In the genomic region with DNA sequence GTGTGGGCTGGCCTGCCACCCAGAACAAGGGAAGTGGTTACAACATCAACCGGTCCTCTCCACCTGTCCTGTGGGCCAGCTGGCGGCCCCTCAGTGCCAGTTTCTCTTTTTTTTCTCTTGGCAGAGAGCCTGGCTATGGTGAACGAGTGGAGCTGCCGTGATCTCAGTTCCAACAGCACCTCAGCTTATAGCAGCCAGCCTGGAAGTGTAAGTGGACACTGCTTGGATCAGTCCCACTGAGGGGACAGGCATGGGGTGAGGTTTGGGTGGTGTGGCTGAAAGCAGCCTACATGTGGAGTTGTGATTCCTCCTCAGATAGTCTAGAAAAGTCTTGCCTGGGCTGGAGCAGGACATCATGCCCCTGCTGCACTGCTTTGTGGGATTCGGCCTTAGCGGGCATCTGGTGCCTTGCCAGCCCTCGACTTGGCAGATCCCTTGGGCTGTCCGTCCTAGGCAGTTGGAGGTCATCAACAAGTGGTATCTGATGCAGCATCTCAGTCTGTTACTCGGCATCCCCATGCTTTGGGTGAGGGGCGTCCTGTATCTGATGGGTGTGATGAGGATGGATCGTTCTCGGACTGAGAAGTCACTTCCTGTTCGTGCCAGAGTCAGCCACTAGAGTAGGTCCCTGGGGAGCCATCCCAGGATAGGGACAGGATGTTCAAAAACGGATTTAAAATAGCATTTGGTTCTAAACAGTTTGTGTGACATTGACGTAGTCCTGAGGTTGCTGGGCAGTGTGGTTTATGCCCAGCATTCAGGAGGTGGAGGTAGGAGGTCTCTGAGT, we compare ENCODE assay signal across 12 mouse cellular contexts. TPM values are rescaled to one million over a fixed set of nuclear protein-coding genes. Genes with fewer than 3 reads are reported as not detected.
DNase-seq lines count a peak whose midpoint lies in the region; ATAC-seq and TF ChIP-seq lines count a peak whose summit lies in the region.
"Had no signal": no experiment of that assay in that cellular context is flagged by ENCODE, and none has a peak within 500 bp of the region (broad histone marks: within the 10 kb centered on the region; RNA-seq: fewer than 3 reads in every experiment).

No protein-coding gene starts in this region.

- intact Hi-C loops in heart, adult 2 months (cut with DNase I) = no loop called here

- H3K27me3 ChIP-seq in heart, adult 2 months (ENCODE audit: control insufficient read depth, insufficient read depth, low read length) = no peaks in the 10 kb centered on the region
- no peaks in the 10 kb centered on the region for H3K27me3 ChIP-seq in heart, embryonic 12.5 days (replicated peaks)
- H3K27me3 ChIP-seq in embryonic facial prominence, embryonic 10.5 days (replicated peaks; ENCODE audit: low read depth, poor library complexity, severe bottlenecking) = no peaks in the 10 kb centered on the region
- no peaks in the 10 kb centered on the region for H3K27me3 ChIP-seq in intestine, postnatal 0 days (replicated peaks; ENCODE audit: control insufficient read depth, insufficient read depth, low read length)
- H3K27me3 ChIP-seq: liver, embryonic 12.5 days had no signal

- WGBS in heart, adult 2 months = 41% methylated on average over 15 of the region's 15 CpGs
- WGBS in heart, embryonic 12.5 days = 79% methylated on average over 15 of the region's 15 CpGs
- WGBS in embryonic facial prominence, embryonic 10.5 days = 89% methylated on average over 15 of the region's 15 CpGs
- 84% methylated on average over 15 of the region's 15 CpGs for WGBS in intestine, postnatal 0 days

- no peak overlapping the region for H3K4me2 ChIP-seq in heart, embryonic 12.5 days
- H3K4me2 ChIP-seq in intestine, postnatal 0 days (replicated peaks; ENCODE audit: low read depth) = no peak overlapping the region
- H3K4me2 ChIP-seq: liver, embryonic 12.5 days had no signal

- TF ChIP-seq POLR2A in heart, adult 2 months (IDR thresholded peaks at IDR 0.05; ENCODE audit: insufficient read depth, low read depth, low read length) = no peak

- no peak overlapping the region for H3K9ac ChIP-seq in heart, adult 2 months (ENCODE audit: low read depth, low read length)
- H3K9ac ChIP-seq in heart, embryonic 12.5 days = no peak overlapping the region
- no peak overlapping the region for H3K9ac ChIP-seq in intestine, postnatal 0 days (ENCODE audit: low read depth, low read length)
- H3K9ac ChIP-seq: liver, embryonic 12.5 days had no signal

- no peak for ATAC-seq in heart, embryonic 12.5 days (ENCODE audit: insufficient number of reproducible peaks, low FRiP score)
- ATAC-seq in intestine, postnatal 0 days = no peak
- ATAC-seq: forebrain, embryonic 16.5 days; liver, embryonic 12.5 days; midbrain, embryonic 16.5 days had no signal

- peak; percentile 18 for TF ChIP-seq CTCF in heart, adult 2 months (IDR thresholded peaks at IDR 0.05)
- no peak for TF ChIP-seq CTCF in intestine, postnatal 0 days (IDR thresholded peaks at IDR 0.05; ENCODE audit: low read depth)

- no peaks in the 10 kb centered on the region for H3K9me3 ChIP-seq in heart, embryonic 12.5 days (replicated peaks)
- H3K9me3 ChIP-seq in embryonic facial prominence, embryonic 10.5 days = no peaks in the 10 kb centered on the region
- H3K9me3 ChIP-seq in intestine, postnatal 0 days (ENCODE audit: control insufficient read depth) = no peaks in the 10 kb centered on the region
- H3K9me3 ChIP-seq: liver, embryonic 12.5 days had no signal

- no peak for TF ChIP-seq EP300 in heart, adult 2 months (IDR thresholded peaks at IDR 0.05; ENCODE audit: insufficient read depth, low read depth, low read length)

- no peaks in the 10 kb centered on the region for H3K36me3 ChIP-seq in heart, adult 2 months (ENCODE audit: control insufficient read depth, insufficient read depth, low read length)
- H3K36me3 ChIP-seq in heart, embryonic 12.5 days = peaks cover 87% of the 10 kb centered on the region
- peaks cover 98% of the 10 kb centered on the region for H3K36me3 ChIP-seq in embryonic facial prominence, embryonic 10.5 days (replicated peaks)
- peaks cover 77% of the 10 kb centered on the region for H3K36me3 ChIP-seq in intestine, postnatal 0 days (ENCODE audit: control insufficient read depth, insufficient read depth)

- no peak overlapping the region for H3K4me3 ChIP-seq in heart, adult 2 months
- no peak overlapping the region for H3K4me3 ChIP-seq in heart, embryonic 12.5 days
- H3K4me3 ChIP-seq in embryonic facial prominence, embryonic 10.5 days = no peak overlapping the region
- H3K4me3 ChIP-seq in intestine, postnatal 0 days (ENCODE audit: low read depth, low read length) = no peak overlapping the region
- H3K4me3 ChIP-seq: liver, embryonic 12.5 days had no signal

- H3K79me2 ChIP-seq in heart, adult 2 months (replicated peaks; ENCODE audit: control insufficient read depth, insufficient read depth, low read length) = no peaks in the 10 kb centered on the region

- DNase-seq in heart, adult 2 months = peak; percentile 29 to 36
- DNase-seq in brain, adult 2 months (ENCODE audit: low read depth, low spot score) = peak; percentile 89
- DNase-seq in cerebellum, postnatal 36 days = peak; percentile 78
- DNase-seq in kidney, postnatal 10 days = peak; percentile 60
- DNase-seq in embryonic facial prominence, embryonic 10.5 days (ENCODE audit: low spot score) = no peak
- DNase-seq in frontal cortex, postnatal 36 days (ENCODE audit: low spot score in 2 of 2) = no peak

- peaks cover 5% of the 10 kb centered on the region for H3K4me1 ChIP-seq in heart, adult 2 months (ENCODE audit: control insufficient read depth, insufficient read depth, low read length)
- H3K4me1 ChIP-seq in heart, embryonic 12.5 days (replicated peaks) = no peaks in the 10 kb centered on the region
- H3K4me1 ChIP-seq in embryonic facial prominence, embryonic 10.5 days = no peaks in the 10 kb centered on the region
- no peaks in the 10 kb centered on the region for H3K4me1 ChIP-seq in intestine, postnatal 0 days (replicated peaks; ENCODE audit: control insufficient read depth, insufficient read depth, low read length)
- H3K4me1 ChIP-seq: liver, embryonic 12.5 days had no signal

- peak overlapping the region; percentile 52 for H3K27ac ChIP-seq in heart, adult 2 months
- no peak overlapping the region for H3K27ac ChIP-seq in heart, embryonic 12.5 days (ENCODE audit: poor library complexity, severe bottlenecking)
- no peak overlapping the region for H3K27ac ChIP-seq in embryonic facial prominence, embryonic 10.5 days (replicated peaks)
- no peak overlapping the region for H3K27ac ChIP-seq in intestine, postnatal 0 days (ENCODE audit: low read depth, low read length)
- H3K27ac ChIP-seq: liver, embryonic 12.5 days had no signal

RNA-seq across cellular contexts. Expression of a gene that starts 22.7 kb away (rescaled TPM):
- 1 to 10 TPM; 7.4 to 7.5 TPM for total RNA-seq in heart, adult 2 months (2021)
- polyA plus RNA-seq in heart, adult 2 months (2012; rRNA removed) = 6.6 and 9.1 TPM in 2 replicates
- polyA plus RNA-seq in heart, embryonic 12.5 days (2016; fragmentation: Nextera tagmentation; extraction: Ambion mirVana) = 5.1 and 6.3 TPM in 2 replicates
- 9.6 and 10.9 TPM in 2 replicates for polyA plus RNA-seq in embryonic facial prominence, embryonic 10.5 days (2016; fragmentation: Nextera tagmentation; extraction: Ambion mirVana)
- polyA plus RNA-seq in intestine, postnatal 0 days (2015; fragmentation: Nextera tagmentation; extraction: Ambion mirVana) = 1.9 and 2.2 TPM in 2 replicates

RNA-seq across cellular contexts. Expression of a gene that starts 26.5 kb away (rescaled TPM):
- total RNA-seq in heart, adult 2 months (2021) = 10 to 100 TPM; 20.8 to 22.2 TPM
- 12.1 and 18.6 TPM in 2 replicates for polyA plus RNA-seq in heart, adult 2 months (2012; rRNA removed)
- 25.1 and 25.9 TPM in 2 replicates for polyA plus RNA-seq in heart, embryonic 12.5 days (2016; fragmentation: Nextera tagmentation; extraction: Ambion mirVana)
- polyA plus RNA-seq in embryonic facial prominence, embryonic 10.5 days (2016; fragmentation: Nextera tagmentation; extraction: Ambion mirVana) = 35.5 and 36.9 TPM in 2 replicates
- polyA plus RNA-seq in intestine, postnatal 0 days (2015; fragmentation: Nextera tagmentation; extraction: Ambion mirVana) = 17.5 and 18.5 TPM in 2 replicates

RNA-seq across cellular contexts. Expression of a gene that starts 29.1 kb away (rescaled TPM):
- total RNA-seq in heart, adult 2 months (2021) = 10 to 100 TPM; 13.6 to 16.1 TPM
- polyA plus RNA-seq in heart, adult 2 months (2012; rRNA removed) = 18.0 and 19.5 TPM in 2 replicates
- polyA plus RNA-seq in heart, embryonic 12.5 days (2016; fragmentation: Nextera tagmentation; extraction: Ambion mirVana) = 25.0 TPM in 2 replicates
- 36.1 and 41.5 TPM in 2 replicates for polyA plus RNA-seq in embryonic facial prominence, embryonic 10.5 days (2016; fragmentation: Nextera tagmentation; extraction: Ambion mirVana)
- 41.0 and 42.1 TPM in 2 replicates for polyA plus RNA-seq in intestine, postnatal 0 days (2015; fragmentation: Nextera tagmentation; extraction: Ambion mirVana)

RNA-seq across cellular contexts. Expression of a gene that starts 29.1 kb away (rescaled TPM):
- total RNA-seq in heart, adult 2 months (2021) = 1 to 10 TPM; 6.9 to 8.2 TPM
- polyA plus RNA-seq in heart, adult 2 months (2012; rRNA removed) = 7.1 TPM in 2 replicates
- polyA plus RNA-seq in heart, embryonic 12.5 days (2016; fragmentation: Nextera tagmentation; extraction: Ambion mirVana) = 33.3 and 34.1 TPM in 2 replicates
- polyA plus RNA-seq in embryonic facial prominence, embryonic 10.5 days (2016; fragmentation: Nextera tagmentation; extraction: Ambion mirVana) = 75.4 and 78.6 TPM in 2 replicates
- polyA plus RNA-seq in intestine, postnatal 0 days (2015; fragmentation: Nextera tagmentation; extraction: Ambion mirVana) = 23.3 and 23.4 TPM in 2 replicates

RNA-seq across cellular contexts. Expression of a gene that starts 35.6 kb away (rescaled TPM):
- total RNA-seq in heart, adult 2 months (2021) = not detected
- 0.29 TPM in 1 of 2 replicates, not detected in the other for polyA plus RNA-seq in heart, adult 2 months (2012; rRNA removed)
- not detected in 2 replicates for polyA plus RNA-seq in heart, embryonic 12.5 days (2016; fragmentation: Nextera tagmentation; extraction: Ambion mirVana)
- not detected in 2 replicates for polyA plus RNA-seq in embryonic facial prominence, embryonic 10.5 days (2016; fragmentation: Nextera tagmentation; extraction: Ambion mirVana)
- 0.30 TPM in 1 of 2 replicates, not detected in the other for polyA plus RNA-seq in intestine, postnatal 0 days (2015; fragmentation: Nextera tagmentation; extraction: Ambion mirVana)
- total RNA-seq: ES-E14 had no signal
- polyA plus RNA-seq: forebrain, embryonic 16.5 days; liver, embryonic 12.5 days; midbrain, embryonic 16.5 days had no signal

Comparison
In these comparisons a context has a peak if more than half of its experiments do, and no peak if none do; other contexts are left out.
1. DNase-seq: peak in heart, adult 2 months (2 of 2), brain, adult 2 months (single experiment), cerebellum, postnatal 36 days (2 of 2) and kidney, postnatal 10 days (single experiment); none in embryonic facial prominence, embryonic 10.5 days (single experiment) and frontal cortex, postnatal 36 days (0 of 2).